Mouse (Mus musculus) midbrain, embryonic 14.5 days (tissue): ENCODE data around the gene Ndufc2. TPM values are rescaled to one million over a fixed set of nuclear protein-coding genes. Genes with fewer than 3 reads are reported as not detected.
"Not testable (repeated sequence)": the region's sequence is repeated elsewhere in the genome, so short reads cannot be mapped to it uniquely, and the experiment has no call there.

Source experiments
- ATAC-seq: fragments of 200-750 bp; cut with Nextera tagmentation; 2 replicates; pipeline ENCODE4 v1.8.0; 2017; ENCODE audit warnings: moderate number of reproducible peaks, moderate library complexity; ENCODE audit not compliant: low FRiP score, low TSS enrichment
- DNase-seq: peaks from one replicate; pipeline ENCODE4 v3.0.0-alpha.2; 2015
- H3K27ac ChIP-seq: fragments of 300-500 bp; sonication (generic); replicated peaks from 2 replicates; pipeline ENCODE4 v1.5.1; 2014; ENCODE audit warnings: mild to moderate bottlenecking, low read depth, low read length, moderate library complexity
- H3K27me3 ChIP-seq: fragments of 300-500 bp; sonication (generic); 2 replicates; pipeline ENCODE4 v1.6.1; 2014; ENCODE audit warnings: low read length, control low read depth, mixed read lengths; ENCODE audit not compliant: control insufficient read depth, insufficient read depth
- H3K36me3 ChIP-seq: fragments of 300-500 bp; sonication (generic); 2 replicates; pipeline ENCODE4 v1.6.1; 2014; ENCODE audit warnings: low read length, control low read depth; ENCODE audit not compliant: control insufficient read depth, insufficient read depth
- H3K4me1 ChIP-seq: fragments of 300-500 bp; sonication (generic); 2 replicates; pipeline ENCODE4 v1.6.1; 2014; ENCODE audit warnings: mild to moderate bottlenecking, antibody characterized with exemption, low read length, control low read depth; ENCODE audit not compliant: control insufficient read depth, insufficient read depth
- H3K4me2 ChIP-seq: fragments of 300-500 bp; sonication (generic); 2 replicates; pipeline ENCODE4 v1.6.1; 2014; ENCODE audit warnings: mild to moderate bottlenecking, low read length, moderate library complexity
- H3K4me3 ChIP-seq: fragments of 300-500 bp; sonication (generic); replicated peaks from 2 replicates; pipeline ENCODE4 v1.5.1; 2014; ENCODE audit warnings: low read depth, low read length
- H3K9ac ChIP-seq: fragments of 300-500 bp; sonication (generic); replicated peaks from 2 replicates; pipeline ENCODE4 v1.6.1; 2014; ENCODE audit warnings: mild to moderate bottlenecking, low read length, moderate library complexity
- H3K9me3 ChIP-seq: fragments of 300-500 bp; sonication (generic); 2 replicates; pipeline ENCODE4 v1.6.1; 2016; ENCODE audit warnings: low read length, control low read depth, mixed read lengths; ENCODE audit not compliant: control insufficient read depth
- WGBS: fragments of 180-500 bp; shearing (Covaris S2); extraction: QIAGEN DNeasy Blood & Tissue Kit; methylation state at CpG from one replicate; pipeline ENCODE4 v1.1.7; 2014; 5-methylcytosine and 5-hydroxymethylcytosine counted together
- polyA plus RNA-seq: library from polyadenylated mRNA; unstranded; fragments of >200 nt; fragmentation: Nextera tagmentation; extraction: Ambion mirVana; gene quantifications from 2 replicates; pipeline ENCODE4 v1.2.1, GENCODE M21; 2014

Gene Ndufc2
- polyA plus RNA-seq, 1 experiment from 2014 or later = 450 TPM

- not testable (repeated sequence) for H3K27ac ChIP-seq, H3K4me1 ChIP-seq, H3K4me2 ChIP-seq, H3K9me3 ChIP-seq, DNase-seq, H3K9ac ChIP-seq, H3K4me3 ChIP-seq, ATAC-seq, H3K36me3 ChIP-seq, H3K27me3 ChIP-seq
- 86% methylated on average over 2 of the region's 2 CpGs for WGBS
Measured at GRCm38 (mm10) chr7:97451023-97451422, 51.2 kb downstream of the Ndufc2 start, which contains the start of gene Kctd14. TSS of gene Kctd14 (plus strand) at chr7:97451323.

GRCm38 (mm10) chr7:97452196-97452595 lies 52.4 kb downstream of the Ndufc2 start:
- DNase-seq (no peak), ATAC-seq (no peak)
- Histone ChIP-seq H3K4me2 (no peak overlapping the region), H3K36me3 (no peaks in the 10 kb centered on the region), H3K27me3 (no peaks in the 10 kb centered on the region), H3K27ac (no peak overlapping the region), H3K9ac (no peak overlapping the region; the same call in 1 of the 2 replicates), H3K4me3 (no peak overlapping the region), H3K4me1 (no peaks in the 10 kb centered on the region), H3K9me3 (0 out of 2 replicates have a peak, but pooled peaks cover 8% of the 10 kb centered on the region)
- WGBS = 83% methylated on average over 6 of the region's 6 CpGs

- DNase-seq (peak; percentile 18), ATAC-seq (no peak)
- no peaks in the 10 kb centered on the region for H3K4me1 ChIP-seq
- H3K9ac ChIP-seq = no peak overlapping the region; the same call in 1 of the 2 replicates
- H3K27ac ChIP-seq = no peak overlapping the region
- H3K9me3 ChIP-seq = 0 out of 2 replicates have a peak, but pooled peaks cover 8% of the 10 kb centered on the region
- H3K27me3 ChIP-seq = no peaks in the 10 kb centered on the region
- H3K4me3 ChIP-seq = peak overlapping the region; percentile 12; the same call in 1 of the 2 replicates
- 8% methylated on average over 27 of the region's 27 CpGs for WGBS
- H3K36me3 ChIP-seq = no peaks in the 10 kb centered on the region
- H3K4me2 ChIP-seq = peak overlapping the region; percentile 47
Measured at GRCm38 (mm10) chr7:97453141-97453921, 53.5 kb downstream of the Ndufc2 start.

- no peak for ATAC-seq
- DNase-seq = no peak
- no peaks in the 10 kb centered on the region for H3K4me1 ChIP-seq
- H3K27ac ChIP-seq = no peak overlapping the region
- no peak overlapping the region for H3K9ac ChIP-seq
- no peaks in the 10 kb centered on the region for H3K36me3 ChIP-seq
- WGBS = 94% methylated on average over 10 of the region's 10 CpGs
- H3K9me3 ChIP-seq = no peaks in the 10 kb centered on the region
- H3K4me3 ChIP-seq = no peak overlapping the region
- H3K4me2 ChIP-seq = no peak overlapping the region
- H3K27me3 ChIP-seq = no peaks in the 10 kb centered on the region
Measured at GRCm38 (mm10) chr7:97454795-97455194, 55.0 kb downstream of the Ndufc2 start.

- WGBS = 86% methylated on average over 3 of the region's 3 CpGs
- no peak overlapping the region for H3K9ac ChIP-seq
- ATAC-seq (no peak), DNase-seq (no peak)
- H3K9me3 ChIP-seq = no peaks in the 10 kb centered on the region
- H3K4me2 ChIP-seq = no peak overlapping the region
- H3K36me3 ChIP-seq = no peaks in the 10 kb centered on the region
- no peak overlapping the region for H3K4me3 ChIP-seq
- no peaks in the 10 kb centered on the region for H3K4me1 ChIP-seq
- no peaks in the 10 kb centered on the region for H3K27me3 ChIP-seq
- H3K27ac ChIP-seq = no peak overlapping the region
Measured at GRCm38 (mm10) chr7:97455577-97455976, 55.8 kb downstream of the Ndufc2 start.

Other genes starting within 250 kb of the Ndufc2 start
- gene Usp35, start 68.0 kb upstream of the Ndufc2 start, polyA plus RNA-seq = 3.9 and 4.4 TPM in 2 replicates
- gene Kctd21, start 67.7 kb upstream of the Ndufc2 start, polyA plus RNA-seq = 6.1 and 8.5 TPM in 2 replicates
- 9.4 and 10.8 TPM in 2 replicates for gene Alg8, start 28.4 kb upstream of the Ndufc2 start, polyA plus RNA-seq
- gene Thrsp, start 17.7 kb downstream of the Ndufc2 start, polyA plus RNA-seq = 1.2 and 1.7 TPM in 2 replicates
- 0.93 and 1.1 TPM in 2 replicates for gene Kctd14, start 51.3 kb downstream of the Ndufc2 start, polyA plus RNA-seq
- 32.5 and 49.3 TPM in 2 replicates for gene Ints4, start 81.0 kb downstream of the Ndufc2 start, polyA plus RNA-seq
- gene Aamdc, start 179.5 kb downstream of the Ndufc2 start, polyA plus RNA-seq = 42.2 and 55.6 TPM in 2 replicates
- gene Rsf1, start 179.9 kb downstream of the Ndufc2 start, polyA plus RNA-seq = 28.1 and 35.1 TPM in 2 replicates